Mouse (Mus musculus) liver, embryonic 14 days (tissue): ENCODE measurements around the gene Scgb2b3. TPM values are rescaled to one million over a fixed set of nuclear protein-coding genes. Genes with fewer than 3 reads are reported as not detected.

Experiments used
- polyA plus RNA-seq: library from polyadenylated mRNA; depleted of rRNA; stranded (reverse); fragments of >200 nt; gene quantifications from 2 replicates; pipeline ENCODE4 v1.2.3, GENCODE M21; 2012; rRNA removed

Gene Scgb2b3
- polyA plus RNA-seq: not detected in 2 replicates

DNA sequence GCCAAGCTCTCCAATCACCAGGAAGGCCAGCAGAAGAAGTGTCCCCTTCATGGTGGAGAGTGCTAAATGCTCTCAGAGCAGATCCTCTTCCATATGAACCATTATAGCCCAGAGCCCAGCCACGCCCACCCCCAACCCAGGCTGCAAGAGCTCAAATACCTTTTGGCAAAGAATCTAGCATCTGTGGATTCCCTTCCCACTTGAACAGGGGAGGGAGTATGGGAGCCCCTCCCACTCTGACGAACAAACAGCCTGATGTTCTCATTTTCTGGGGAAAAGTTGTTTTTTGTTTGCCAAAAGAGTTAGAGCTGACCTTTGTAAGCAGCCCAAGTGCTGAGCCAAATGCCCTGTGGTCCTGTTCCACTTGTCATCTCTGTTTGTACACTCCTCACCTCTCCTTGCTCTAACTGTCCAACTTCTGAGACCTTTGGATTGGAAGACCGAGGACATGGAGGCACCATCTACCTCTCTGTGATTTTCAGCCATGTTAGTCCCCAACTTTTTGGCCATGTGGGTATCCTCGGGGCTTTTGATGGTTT, at the start of gene Scgb2b3:
Gene Scgb2b3 (minus strand): TSS at position 51 of the 539 bp plus-strand sequence.

DNA sequence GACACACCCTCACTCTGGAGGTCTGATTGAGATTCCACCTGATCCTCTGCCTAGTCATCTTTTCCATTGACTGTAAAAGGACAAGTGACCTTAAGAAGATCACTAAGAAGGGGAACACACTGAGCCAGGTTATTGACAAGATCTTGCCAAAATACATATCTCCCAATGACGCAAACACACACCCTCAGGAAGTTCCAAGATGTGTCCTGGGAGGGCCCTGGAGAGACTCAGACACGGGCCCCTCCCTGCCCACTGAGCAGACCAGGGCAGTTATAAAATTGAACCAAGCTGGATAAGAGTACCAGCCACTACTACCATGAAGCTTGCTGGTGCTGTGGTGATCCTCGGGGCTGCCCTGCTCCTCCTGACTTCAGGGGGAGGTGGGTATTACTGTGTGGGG, 13.4 kb upstream of the Scgb2b3 start, which contains the start of gene Scgb1b3:
Gene Scgb1b3 (plus strand): TSS at position 301 of the 400 bp plus-strand sequence.

Other genes starting within 250 kb of the Scgb2b3 start
- 38.6 and 43.5 TPM in 2 replicates for gene Hpn, start 246.8 kb downstream of the Scgb2b3 start, polyA plus RNA-seq
- gene Scn1b, start 235.1 kb downstream of the Scgb2b3 start, polyA plus RNA-seq: 0.86 and 0.97 TPM in 2 replicates
- 17.4 and 19.4 TPM in 2 replicates for gene Gramd1a, start 206.2 kb downstream of the Scgb2b3 start, polyA plus RNA-seq
- not detected in 2 replicates for gene Scgb2b2, start 71.6 kb downstream of the Scgb2b3 start, polyA plus RNA-seq
- gene Scgb1b2, start 70.3 kb downstream of the Scgb2b3 start, polyA plus RNA-seq: not detected in 2 replicates
- gene Scgb1b3, start 13.5 kb upstream of the Scgb2b3 start, polyA plus RNA-seq: not detected in 2 replicates